Mouse (Mus musculus) adrenal gland, adult 2 months (tissue): ENCODE results near the gene Gse1. TPM values are rescaled to one million over a fixed set of nuclear protein-coding genes. Genes with fewer than 3 reads are reported as not detected.

Experiments
- DNase-seq: peaks from one replicate; pipeline ENCODE4 v3.0.0; 2021
- polyA plus RNA-seq: library from polyadenylated mRNA; depleted of rRNA; stranded (reverse); fragments of >200 nt; gene quantifications from 2 replicates; pipeline ENCODE4 v1.2.3, GENCODE M21; 2012
- total RNA-seq, 2 experiments: library from RNA; stranded (reverse); gene quantifications; 2 replicates each; pipeline ENCODE4 v1.2.3; 2021

Gene Gse1
- total and polyA plus RNA-seq, 3 experiments, result 27.1 to 46.3 (median 28.7) TPM

DNA sequence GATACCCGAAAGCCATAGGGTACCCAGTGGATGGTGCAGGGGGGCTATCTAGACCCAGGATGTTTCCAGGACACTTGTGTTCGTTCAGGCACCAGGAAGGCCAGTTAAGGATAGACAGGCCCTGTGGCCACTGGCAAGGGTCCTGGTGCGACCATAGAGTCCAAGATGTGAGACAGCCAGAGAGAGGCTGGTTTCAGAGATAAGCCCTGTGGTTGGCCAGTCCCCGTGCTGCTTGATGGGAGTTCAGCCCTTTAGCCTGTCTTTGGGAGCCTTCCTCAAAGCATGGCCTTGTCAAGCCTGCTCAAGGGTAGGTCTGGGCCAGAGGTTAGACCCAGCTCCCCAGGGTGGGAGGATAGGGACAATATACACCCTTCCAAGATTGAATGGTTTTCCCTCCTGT is 251.4 kb downstream of the Gse1 start:
- no peak for DNase-seq

DNA sequence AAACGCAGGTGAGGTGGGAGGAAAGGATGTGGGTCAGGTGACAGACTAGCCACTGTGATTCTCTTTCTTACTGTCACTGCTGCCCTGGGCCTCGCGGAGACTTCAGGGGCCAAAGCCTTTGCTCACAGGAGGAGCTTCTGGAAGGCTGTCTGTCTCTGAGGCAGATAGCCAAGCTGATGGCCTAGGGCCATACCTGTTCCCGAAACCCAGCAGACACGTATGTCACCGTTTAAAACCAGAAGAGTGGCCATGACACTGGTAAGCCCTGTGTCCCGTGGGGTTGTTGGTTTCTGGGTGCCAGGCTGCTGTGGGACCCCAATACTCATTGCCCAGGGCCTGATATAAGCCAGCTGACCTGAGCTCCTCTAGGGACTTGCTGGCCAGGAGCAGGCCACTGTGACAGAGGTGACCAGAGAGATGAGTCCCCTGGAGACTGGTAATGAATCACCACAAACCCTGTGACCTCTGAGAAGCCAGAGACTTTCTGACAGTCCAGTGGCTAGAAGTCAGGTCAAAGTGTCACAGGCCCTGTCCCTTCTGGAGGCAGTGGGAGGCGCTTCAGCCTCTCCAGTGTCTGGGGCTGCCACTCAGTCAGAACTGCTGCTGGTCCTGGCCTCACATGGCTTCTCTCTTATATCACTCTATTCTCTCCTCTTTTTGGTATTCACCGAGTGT is 253.9 kb downstream of the Gse1 start:
- DNase-seq, result no peak

DNA sequence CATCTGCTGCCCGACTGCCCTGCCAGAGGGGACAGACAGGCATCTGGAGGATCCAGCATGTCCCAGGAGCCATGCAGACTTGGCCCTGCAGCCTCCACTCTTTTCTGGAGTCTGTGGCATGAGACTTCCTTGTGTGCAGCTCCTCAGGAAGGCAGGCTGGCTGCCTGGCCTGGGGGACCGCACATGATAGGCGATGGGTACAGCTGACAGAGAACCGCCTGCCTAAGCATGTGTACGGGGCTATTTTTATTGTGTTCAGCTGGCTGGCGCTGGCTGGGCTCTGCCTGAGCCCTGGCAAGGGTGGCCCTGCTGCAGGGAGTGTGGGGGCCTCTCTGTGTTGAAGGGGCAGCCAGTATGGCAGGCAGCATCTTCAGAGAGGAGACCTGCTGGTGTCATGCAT is 256.2 kb downstream of the Gse1 start:
- DNase-seq, result no peak

- no peak for DNase-seq
Observed at GRCm38 (mm10) chr8:120485116-120485515, 256.9 kb downstream of the Gse1 start.

DNA sequence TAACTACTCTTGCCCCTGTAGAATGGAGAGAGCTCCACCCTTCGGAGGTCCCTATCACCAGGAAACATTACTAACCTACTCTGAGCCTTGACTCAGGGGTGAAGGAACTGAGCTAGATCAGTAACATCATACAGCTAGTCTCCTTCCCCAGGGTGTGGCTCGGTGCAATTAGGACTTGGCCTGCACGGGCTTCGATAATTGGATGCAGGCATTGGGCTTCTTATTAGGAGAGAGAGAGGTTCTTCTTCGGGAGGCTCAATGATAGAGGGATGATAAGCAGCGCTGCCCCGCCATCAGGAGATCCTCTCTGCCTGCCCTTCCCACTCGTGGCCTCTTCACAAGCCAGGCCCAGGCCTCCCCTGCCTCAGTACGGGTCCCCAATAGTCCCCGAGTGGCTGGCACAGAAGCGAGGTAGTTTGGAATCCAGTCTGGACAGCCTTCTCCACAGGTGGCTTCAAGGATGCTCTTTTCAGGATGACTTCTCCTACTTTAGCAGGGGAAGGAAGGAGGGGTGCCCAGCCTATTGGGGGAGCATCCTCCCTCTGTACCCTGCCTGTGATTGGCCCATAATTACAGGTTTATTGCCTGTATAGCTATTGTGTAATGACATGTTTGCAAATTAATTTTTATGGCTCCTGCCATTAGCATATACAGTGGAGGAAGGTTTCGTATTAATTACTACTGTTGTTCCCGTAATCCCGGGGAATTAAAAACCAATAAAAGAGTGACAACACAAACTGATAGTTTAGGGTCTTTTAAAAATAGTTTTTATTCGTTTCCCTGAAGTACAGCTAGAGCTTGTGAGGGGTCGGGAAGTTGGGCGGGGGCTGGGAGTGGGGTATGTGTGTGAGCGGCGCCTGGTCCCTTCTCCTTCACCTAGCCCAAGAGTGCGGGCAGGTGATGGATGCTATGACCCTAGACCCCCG is 257.6 kb downstream of the Gse1 start:
- no peak for DNase-seq

GRCm38 (mm10) chr8:120486477-120487376 is 258.5 kb downstream of the Gse1 start:
- DNase-seq, result no peak

- DNase-seq, result peak; percentile 89
Observed at GRCm38 (mm10) chr8:120487377-120487728, 259.1 kb downstream of the Gse1 start.

- peak; percentile 88 for DNase-seq
Observed at GRCm38 (mm10) chr8:120487729-120488510, 259.7 kb downstream of the Gse1 start.

- no peak for DNase-seq
Observed at GRCm38 (mm10) chr8:120488636-120489131, 260.4 kb downstream of the Gse1 start.

DNA sequence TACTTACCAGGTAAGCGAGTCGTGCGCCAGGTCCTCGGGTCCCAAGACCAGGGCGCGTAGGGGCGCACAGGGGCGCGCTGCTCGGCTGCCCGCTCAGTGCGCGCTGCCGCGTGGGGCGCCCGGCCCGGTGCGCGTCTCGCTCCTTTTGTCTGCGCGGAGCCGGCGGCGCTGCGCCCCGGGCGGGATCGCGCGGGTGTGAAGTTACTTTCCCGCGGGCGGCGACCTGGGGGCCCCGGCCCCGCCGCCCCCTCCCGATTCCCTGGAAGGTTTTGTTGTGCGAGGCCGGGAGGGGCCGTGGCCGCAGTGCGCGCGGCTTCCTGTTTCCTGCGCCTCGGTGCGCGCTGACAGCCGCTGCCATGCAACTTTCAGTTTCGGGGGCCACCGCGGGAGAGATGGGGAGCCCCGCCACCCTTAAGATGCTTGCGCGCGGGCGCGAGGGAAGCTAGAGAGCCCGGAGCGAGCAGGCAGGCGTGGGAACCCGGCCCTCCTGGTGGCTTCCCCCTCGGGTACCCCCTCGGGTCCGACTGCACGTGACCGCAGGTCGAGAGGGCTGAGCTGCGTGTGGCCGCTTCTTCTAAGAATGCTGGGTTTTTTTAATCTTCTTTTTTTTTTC is 261.0 kb downstream of the Gse1 start:
- DNase-seq, result peak; percentile 85

GRCm38 (mm10) chr8:120489771-120490281 is 261.6 kb downstream of the Gse1 start:
- DNase-seq, result no peak

DNA sequence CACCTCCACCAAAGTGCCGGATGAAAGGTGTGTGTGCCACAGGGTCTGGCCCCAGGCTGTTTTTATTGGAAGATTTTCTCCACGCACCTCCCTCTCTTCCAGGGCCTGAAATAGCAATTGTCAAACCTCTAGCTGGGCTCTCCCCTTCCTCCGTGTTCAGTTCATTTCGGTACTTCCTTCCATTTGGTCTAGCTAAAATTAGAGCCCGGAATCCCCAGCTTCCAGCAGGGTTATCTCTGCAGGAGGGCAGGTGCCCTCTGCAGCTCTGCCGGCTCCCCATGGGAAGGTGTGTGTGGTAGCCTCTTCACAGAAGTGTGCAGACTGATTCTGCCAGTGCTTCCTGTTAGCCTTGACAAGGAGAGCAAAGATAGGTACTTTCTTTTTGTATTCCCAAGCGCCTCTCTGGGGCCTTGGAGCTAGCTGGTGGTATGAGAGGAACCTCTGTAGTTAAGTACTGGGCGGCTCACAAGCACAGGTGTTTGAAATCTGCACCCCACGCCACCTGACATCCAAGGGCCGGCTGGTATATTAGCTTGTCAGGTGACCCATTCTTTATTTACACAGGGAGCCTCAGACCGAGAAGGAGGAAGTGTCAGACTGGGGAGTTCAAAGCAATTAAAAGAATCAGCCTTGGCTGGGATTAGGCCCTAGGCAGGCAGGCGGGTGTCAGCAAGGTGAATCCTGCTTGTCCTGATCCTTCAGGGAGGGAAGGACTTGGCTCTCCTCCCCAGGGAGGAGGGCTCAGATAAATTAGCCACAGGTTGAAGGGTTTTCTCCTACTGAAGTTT is 262.3 kb downstream of the Gse1 start:
- DNase-seq, result no peak

GRCm38 (mm10) chr8:120491166-120491793 is 263.0 kb downstream of the Gse1 start:
- DNase-seq, result no peak

DNA sequence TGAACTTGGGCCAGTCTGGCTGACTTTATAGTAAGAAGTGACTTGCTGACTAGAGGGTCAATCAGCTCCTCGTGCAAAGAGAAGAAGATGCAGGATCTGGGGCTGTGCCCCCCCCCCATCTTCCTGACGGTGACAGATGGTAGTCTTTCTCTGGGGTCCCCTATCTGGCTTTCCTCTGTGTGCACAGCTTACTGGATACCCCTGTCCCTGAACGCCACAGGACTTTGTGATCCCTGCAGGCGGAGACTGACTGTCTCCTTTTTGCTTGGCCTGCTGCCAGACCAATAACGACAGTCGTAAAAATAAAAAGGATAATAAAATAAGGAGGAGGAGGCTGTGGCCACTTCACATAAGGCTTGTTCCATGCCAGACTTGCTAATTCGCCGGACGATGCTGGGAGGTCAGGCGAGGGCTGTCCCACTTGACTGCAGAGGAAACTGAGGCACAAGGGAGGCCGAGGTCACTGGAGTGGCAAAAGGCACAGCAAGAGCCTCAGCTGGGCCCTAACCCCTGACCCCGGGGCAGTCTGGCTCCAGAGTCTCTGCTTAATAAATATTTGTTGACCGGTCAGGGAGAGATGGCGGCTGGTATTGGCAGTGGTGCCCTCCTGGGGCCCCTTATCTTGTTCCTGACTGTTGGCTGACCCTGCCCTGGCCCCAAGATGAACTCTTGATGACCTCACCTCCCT is 264.1 kb downstream of the Gse1 start:
- peak; percentile 71 for DNase-seq

DNA sequence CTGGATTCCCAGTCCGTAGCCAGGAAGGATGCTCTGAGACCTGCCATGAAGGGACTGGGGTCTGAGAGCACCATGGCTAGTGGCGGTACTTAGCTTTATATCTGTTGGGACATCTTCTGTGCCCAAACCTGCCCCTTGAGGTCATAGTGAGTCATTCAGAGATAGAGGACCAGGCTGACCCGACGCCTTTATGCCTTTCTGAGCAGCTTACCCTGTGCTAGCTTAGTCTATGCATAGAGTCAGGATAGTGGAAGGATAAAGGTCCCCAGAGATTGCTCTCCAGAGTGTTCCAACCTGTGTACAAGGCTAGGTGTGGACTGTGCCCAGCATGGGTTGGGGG is 264.6 kb downstream of the Gse1 start:
- no peak for DNase-seq

DNA sequence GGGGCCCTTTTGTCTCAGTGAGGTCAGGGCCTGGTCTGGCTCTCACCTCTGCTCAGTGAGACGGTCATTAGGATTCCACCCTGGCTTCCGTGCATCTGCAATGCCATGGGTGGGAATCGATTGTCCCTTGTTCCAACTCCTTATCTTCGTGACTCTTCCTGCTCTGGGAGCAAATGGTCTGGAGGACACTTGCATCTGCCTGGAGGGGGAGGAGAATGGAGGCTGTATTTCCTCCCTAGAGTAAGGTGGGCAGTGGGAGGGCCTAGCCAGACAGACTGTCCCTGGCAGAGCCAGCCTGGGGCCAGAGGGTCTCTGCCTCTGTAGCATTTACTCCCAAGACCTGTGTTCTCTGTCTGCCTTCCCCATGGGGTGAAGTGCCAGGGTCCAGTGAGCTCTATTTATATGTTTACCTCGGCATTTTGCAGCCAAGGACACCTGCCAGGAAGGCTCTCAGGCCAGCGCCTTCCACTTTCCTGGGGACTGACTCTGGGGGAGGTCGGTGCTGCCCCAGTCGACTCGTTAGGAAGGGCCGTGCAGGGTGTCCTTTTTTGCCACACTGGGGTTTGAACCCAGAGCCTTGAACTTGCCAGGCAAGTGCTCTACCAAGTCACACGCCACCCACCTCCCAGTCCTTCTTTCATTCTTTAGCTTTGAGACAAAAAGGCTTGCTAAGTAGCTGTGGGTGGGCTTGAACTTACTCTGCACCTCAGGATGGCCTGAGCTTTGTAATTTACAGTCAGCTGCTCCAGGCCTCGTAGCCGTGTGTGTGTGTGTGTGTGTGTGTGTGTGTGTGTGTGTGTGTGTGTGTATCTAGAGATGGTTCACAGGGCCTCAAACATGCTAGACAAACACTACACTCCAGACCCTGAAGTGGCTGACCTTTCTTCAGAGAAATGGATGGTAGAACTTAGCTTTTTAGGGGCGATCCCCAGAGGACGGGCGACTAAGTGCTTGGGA is 265.5 kb downstream of the Gse1 start:
- peak; percentile 37 for DNase-seq

- DNase-seq, result peak; percentile 91
Observed at GRCm38 (mm10) chr8:120494903-120495302, 266.6 kb downstream of the Gse1 start.

DNA sequence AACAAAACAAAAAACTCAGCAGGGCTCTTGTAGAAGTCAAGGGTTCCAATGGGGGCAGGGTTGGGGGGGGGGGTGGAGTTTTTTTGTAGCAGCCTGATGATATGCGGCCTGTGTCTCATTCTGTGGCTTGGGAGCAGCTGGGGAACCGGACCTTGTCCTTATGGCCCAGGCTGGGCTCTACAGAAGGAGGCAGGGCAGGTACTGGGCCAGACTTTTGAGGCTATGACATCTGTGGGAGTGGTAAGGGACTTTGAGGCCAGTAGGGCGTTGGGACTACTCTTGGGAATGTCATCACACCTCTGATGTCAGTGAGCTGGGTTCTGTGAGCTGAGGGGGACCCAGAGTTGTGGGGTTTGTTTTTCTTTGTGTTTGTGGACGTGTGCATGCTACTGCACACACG is 267.2 kb downstream of the Gse1 start:
- no peak for DNase-seq
